Mouse (Mus musculus) embryonic facial prominence, embryonic 11.5 days (tissue): ENCODE data around the gene Shroom3. TPM values are rescaled to one million over a fixed set of nuclear protein-coding genes. Genes with fewer than 3 reads are reported as not detected.

ENCODE experiments used
- ATAC-seq: fragments of 200-750 bp; cut with Nextera tagmentation; replicated peaks from 2 replicates; pipeline ENCODE4 v1.8.0; 2017; ENCODE audit warnings: low read depth; ENCODE audit not compliant: insufficient number of reproducible peaks, low FRiP score, low TSS enrichment
- DNase-seq: peaks from one replicate; pipeline ENCODE4 v3.0.0-alpha.2; 2015; ENCODE audit warnings: low spot score
- H3K27ac ChIP-seq: fragments of 300-500 bp; sonication (generic); replicated peaks from 2 replicates; pipeline ENCODE4 v1.5.1; 2014; ENCODE audit warnings: mild to moderate bottlenecking, low read depth, low read length, control low read depth
- H3K27me3 ChIP-seq: fragments of 300-500 bp; sonication (generic); 2 replicates; pipeline ENCODE4 v1.6.1; 2014; ENCODE audit warnings: mild to moderate bottlenecking, low read length, moderate library complexity, mixed read lengths; ENCODE audit not compliant: control insufficient read depth, insufficient read depth
- H3K36me3 ChIP-seq: fragments of 300-500 bp; sonication (generic); replicated peaks from 2 replicates; pipeline ENCODE4 v1.6.1; 2014; ENCODE audit warnings: low read depth, mild to moderate bottlenecking, low read length, moderate library complexity, mixed read lengths; ENCODE audit not compliant: control insufficient read depth, insufficient read depth
- H3K4me1 ChIP-seq: fragments of 300-500 bp; sonication (generic); 2 replicates; pipeline ENCODE4 v1.6.1; 2014; ENCODE audit warnings: low read length, mixed read lengths; ENCODE audit not compliant: control insufficient read depth, insufficient read depth
- H3K4me2 ChIP-seq: fragments of 300-500 bp; sonication (generic); 2 replicates; pipeline ENCODE4 v1.6.1; 2014; ENCODE audit warnings: low read depth, mild to moderate bottlenecking, control low read depth, low read length, moderate library complexity
- H3K4me3 ChIP-seq: fragments of 300-500 bp; sonication (generic); 2 replicates; pipeline ENCODE4 v1.5.1; 2014; ENCODE audit warnings: low read depth, low read length, control low read depth
- H3K9ac ChIP-seq: fragments of 300-500 bp; sonication (generic); replicated peaks from 2 replicates; pipeline ENCODE4 v1.6.1; 2014; ENCODE audit warnings: mild to moderate bottlenecking, control low read depth, low read length
- H3K9me3 ChIP-seq: fragments of 300-500 bp; sonication (generic); replicated peaks from 2 replicates; pipeline ENCODE4 v1.6.1; 2016; ENCODE audit warnings: mild to moderate bottlenecking, low read length, inconsistent platforms, mixed read lengths; ENCODE audit not compliant: control insufficient read depth
- WGBS: fragments of 180-500 bp; shearing (Covaris S2); extraction: QIAGEN DNeasy Blood & Tissue Kit; methylation state at CpG from one replicate; pipeline ENCODE4 v1.1.7; 2014; 5-methylcytosine and 5-hydroxymethylcytosine counted together
- polyA plus RNA-seq: library from polyadenylated mRNA; unstranded; fragments of >200 nt; fragmentation: Nextera tagmentation; extraction: Ambion mirVana; gene quantifications from 2 replicates; pipeline ENCODE4 v1.2.1, GENCODE M21; 2014

Shroom3 gene
- polyA plus RNA-seq, 1 experiment from 2014 or later, result 2.2 TPM

DNA sequence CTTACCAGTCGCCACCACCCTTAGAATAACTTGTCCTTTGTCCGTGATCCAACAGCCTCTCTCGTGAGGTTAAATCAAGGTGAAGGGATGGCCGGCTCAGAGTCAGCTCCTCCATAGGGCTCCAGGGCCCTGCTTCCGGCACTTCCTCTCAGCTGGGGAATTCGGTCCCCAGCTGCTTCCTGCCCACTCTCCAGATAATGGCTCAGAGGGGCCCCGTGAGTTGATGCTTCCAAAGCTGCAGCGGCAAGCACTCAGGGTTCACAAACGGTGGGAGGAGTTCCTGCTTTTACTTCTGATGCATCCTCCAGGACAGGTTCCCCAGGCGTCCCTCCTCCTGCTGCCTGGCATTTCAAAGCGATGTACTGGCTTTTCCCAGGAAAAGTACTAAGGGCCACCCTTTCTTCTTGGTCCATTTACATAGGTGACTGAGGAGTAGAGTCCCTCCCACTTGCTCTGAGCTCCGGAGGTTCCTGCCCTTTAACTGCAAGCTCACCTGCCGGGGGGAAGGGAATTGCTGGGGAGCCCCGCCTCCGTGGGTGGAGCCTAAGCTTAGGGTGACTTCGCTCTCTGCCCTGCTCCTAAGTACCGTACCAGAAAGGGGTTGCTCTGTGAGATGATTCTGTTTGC lies 241.7 kb downstream of the Shroom3 start:
- H3K27ac ChIP-seq, result no peak overlapping the region
- H3K9ac ChIP-seq, result peak overlapping the region; percentile 18; the same call in 1 of the 2 replicates
- H3K4me2 ChIP-seq, result peak overlapping the region; percentile 34
- no peaks in the 10 kb centered on the region for H3K27me3 ChIP-seq
- H3K4me3 ChIP-seq, result no peak overlapping the region
- 6% methylated on average over 17 of the region's 17 CpGs for WGBS
- no peaks in the 10 kb centered on the region for H3K9me3 ChIP-seq
- ATAC-seq (peak; percentile 61), DNase-seq (peak; percentile 58)
- no peaks in the 10 kb centered on the region for H3K36me3 ChIP-seq
- H3K4me1 ChIP-seq, result peaks cover 6% of the 10 kb centered on the region

DNA sequence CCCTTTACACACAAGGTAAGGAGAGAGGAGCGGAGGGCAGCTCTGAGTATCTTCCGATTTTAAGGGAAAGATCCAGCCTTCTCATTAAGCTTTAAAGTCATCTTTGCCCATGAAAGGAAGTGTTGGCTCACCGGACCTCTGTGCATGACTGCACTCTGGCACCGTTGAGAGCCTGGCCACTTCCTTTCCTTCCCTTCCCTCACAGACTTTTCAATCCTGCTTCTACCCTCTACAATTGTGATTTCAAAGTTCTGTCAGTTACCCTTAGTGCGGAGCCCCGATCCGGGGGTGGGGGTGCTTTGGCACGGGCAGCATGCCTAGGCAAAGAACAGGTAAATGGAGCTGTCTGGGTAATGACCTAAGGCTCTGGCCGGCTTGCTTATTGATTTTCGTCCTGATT lies 244.4 kb downstream of the Shroom3 start:
- no peak overlapping the region for H3K4me2 ChIP-seq
- DNase-seq (no peak), ATAC-seq (no peak)
- H3K4me1 ChIP-seq, result peaks cover 6% of the 10 kb centered on the region
- no peak overlapping the region for H3K27ac ChIP-seq
- H3K9me3 ChIP-seq, result no peaks in the 10 kb centered on the region
- no peaks in the 10 kb centered on the region for H3K27me3 ChIP-seq
- no peak overlapping the region for H3K9ac ChIP-seq
- WGBS, result 87% methylated on average over 10 of the region's 10 CpGs
- no peak overlapping the region for H3K4me3 ChIP-seq
- no peaks in the 10 kb centered on the region for H3K36me3 ChIP-seq

DNA sequence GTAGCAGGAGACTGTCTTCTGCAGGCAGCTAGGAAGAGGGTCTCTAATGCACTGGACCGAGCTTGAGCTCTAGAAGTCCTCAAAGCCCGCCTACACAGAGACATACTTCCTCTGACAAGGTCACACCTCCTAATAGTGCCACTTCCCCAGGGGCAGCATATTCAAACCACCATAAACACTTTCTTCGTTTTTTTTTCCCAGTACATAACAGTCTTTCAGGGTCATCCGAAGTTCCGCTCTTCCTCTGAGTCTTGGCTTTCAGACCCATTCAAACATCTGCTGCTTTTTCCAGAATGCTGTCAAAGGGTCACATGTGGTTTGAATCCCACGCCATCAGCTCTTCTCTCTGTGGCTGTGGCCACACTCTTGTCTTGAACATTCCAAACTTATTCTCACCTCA lies 247.3 kb downstream of the Shroom3 start:
- no peak overlapping the region for H3K9ac ChIP-seq
- peak; percentile 38 for DNase-seq
- H3K9me3 ChIP-seq, result no peaks in the 10 kb centered on the region
- H3K27ac ChIP-seq, result no peak overlapping the region
- H3K4me3 ChIP-seq, result no peak overlapping the region
- 42% methylated on average over 6 of the region's 6 CpGs for WGBS
- no peaks in the 10 kb centered on the region for H3K27me3 ChIP-seq
- no peaks in the 10 kb centered on the region for H3K36me3 ChIP-seq
- no peak overlapping the region for H3K4me2 ChIP-seq
- H3K4me1 ChIP-seq, result no peaks in the 10 kb centered on the region; the same call in 1 of the 2 replicates
- ATAC-seq, result no peak

DNA sequence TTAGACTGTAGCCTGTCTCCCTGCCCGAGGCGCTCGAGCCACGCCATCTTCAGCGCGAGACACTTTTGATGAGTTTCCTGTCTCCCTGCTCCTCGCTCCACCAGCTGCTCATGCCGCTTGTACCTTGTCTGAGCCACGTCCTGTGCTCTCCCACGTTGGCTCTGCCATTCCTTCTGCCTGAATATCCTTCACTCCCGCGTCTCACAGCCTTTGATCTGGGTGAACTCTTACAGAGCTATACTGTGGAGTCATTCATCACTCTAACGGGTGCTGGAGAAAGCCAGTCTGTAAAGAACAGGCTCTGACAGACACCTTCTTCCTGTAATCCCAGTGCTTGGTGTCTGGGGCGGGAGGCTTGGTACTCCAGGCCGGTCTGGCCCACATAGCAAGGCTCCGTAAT lies 248.1 kb downstream of the Shroom3 start:
- 74% methylated on average over 16 of the region's 16 CpGs for WGBS
- no peaks in the 10 kb centered on the region for H3K9me3 ChIP-seq
- H3K4me3 ChIP-seq, result no peak overlapping the region
- no peaks in the 10 kb centered on the region for H3K36me3 ChIP-seq
- no peak overlapping the region for H3K4me2 ChIP-seq
- no peak for DNase-seq
- 0 out of 2 replicates have a peak overlapping the region, but pooled peaks have one; percentile 13 for H3K27ac ChIP-seq
- no peaks in the 10 kb centered on the region; the same call in 1 of the 2 replicates for H3K4me1 ChIP-seq
- no peaks in the 10 kb centered on the region for H3K27me3 ChIP-seq
- ATAC-seq, result no peak
- H3K9ac ChIP-seq, result no peak overlapping the region

DNA sequence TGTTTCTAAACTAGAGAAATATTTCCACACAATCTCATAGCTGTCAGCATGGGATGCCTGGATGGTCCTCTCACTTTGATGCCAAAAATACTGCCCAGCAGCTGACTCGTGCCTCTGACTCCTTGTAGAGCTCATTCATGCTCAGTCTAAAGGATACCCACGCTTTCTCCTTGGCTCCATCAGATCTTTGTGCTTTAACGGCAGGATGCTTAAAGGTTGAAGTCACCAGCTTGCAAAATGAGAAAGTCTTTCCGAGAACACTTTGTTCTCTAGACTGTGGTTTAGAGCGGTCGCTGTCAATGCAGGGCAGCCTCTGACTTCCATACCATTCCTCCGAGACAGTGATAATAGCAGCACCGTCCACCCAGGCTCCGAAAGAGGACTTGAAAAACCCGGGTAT lies 249.8 kb downstream of the Shroom3 start:
- Histone ChIP-seq H3K4me1 (no peaks in the 10 kb centered on the region; the same call in 1 of the 2 replicates), H3K27me3 (no peaks in the 10 kb centered on the region), H3K27ac (no peak overlapping the region), H3K4me3 (no peak overlapping the region), H3K9me3 (no peaks in the 10 kb centered on the region), H3K9ac (no peak overlapping the region), H3K36me3 (no peaks in the 10 kb centered on the region), H3K4me2 (no peak overlapping the region)
- no peak for ATAC-seq
- WGBS, result 81% methylated on average over 10 of the region's 10 CpGs
- DNase-seq, result no peak

DNA sequence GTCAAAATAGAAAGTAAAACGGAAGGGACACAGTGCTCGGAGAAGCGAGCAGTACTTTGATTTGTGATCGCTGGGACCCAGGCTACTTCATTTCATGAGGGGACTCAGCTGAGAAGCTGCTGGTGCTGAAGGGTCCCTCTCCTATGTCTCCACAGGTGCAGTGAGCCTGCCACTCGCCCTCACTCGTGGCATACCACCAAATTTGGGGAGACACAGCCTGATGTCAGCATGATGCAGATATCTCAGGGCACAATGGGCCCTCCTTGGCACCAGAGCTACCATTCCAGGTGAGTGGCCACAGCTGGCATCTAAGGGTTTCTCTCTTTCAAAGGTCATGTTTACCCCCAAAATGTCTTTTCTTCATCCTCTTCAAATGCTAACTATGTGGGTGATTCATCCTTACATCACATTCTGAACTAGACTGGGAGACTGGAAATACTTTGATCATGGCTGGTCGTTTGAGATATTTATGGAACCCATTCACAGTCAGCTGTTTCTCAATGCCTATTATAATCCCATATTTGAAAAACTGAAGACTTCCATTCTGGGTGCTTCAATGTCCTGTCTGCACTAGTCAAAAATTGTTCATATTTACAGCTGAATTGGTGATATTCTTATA lies 250.5 kb downstream of the Shroom3 start:
- DNase-seq, result no peak
- WGBS, result 87% methylated on average over 7 of the region's 7 CpGs
- H3K36me3 ChIP-seq, result no peaks in the 10 kb centered on the region

DNA sequence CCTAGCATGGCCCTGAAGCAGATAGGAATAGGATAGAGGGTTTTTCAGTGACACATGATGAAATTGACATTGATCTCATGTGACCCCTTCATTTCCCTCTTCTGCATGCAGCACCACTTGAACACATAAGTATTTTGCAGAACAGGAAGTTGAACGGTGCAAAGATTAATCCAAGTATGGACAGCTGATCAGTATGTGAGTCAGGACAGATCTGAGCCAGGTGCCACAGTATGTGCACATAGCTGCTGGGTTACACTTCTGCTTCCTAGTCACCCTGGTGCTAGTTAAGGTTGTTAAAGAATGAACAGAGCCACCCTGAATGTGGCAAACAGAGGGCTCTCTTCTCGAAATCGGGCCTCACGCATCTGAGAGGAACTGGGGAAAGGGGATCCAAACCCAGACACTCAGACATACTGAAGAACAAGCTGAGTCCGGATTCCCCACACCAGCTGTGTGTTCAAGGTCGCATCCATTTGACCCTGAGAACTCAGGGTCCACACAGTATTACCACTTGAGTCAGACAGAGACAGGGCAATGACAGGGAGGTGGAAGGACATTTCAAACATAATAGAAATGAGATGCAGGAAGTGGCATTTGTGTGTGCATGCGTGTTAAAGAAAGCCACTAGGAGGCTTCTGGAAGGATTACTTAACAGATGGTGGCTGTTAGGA lies 251.2 kb downstream of the Shroom3 start:
- H3K36me3 ChIP-seq, result no peaks in the 10 kb centered on the region
- no peak for ATAC-seq
- H3K27me3 ChIP-seq, result no peaks in the 10 kb centered on the region
- no peaks in the 10 kb centered on the region for H3K9me3 ChIP-seq
- no peak overlapping the region for H3K9ac ChIP-seq
- DNase-seq, result no peak
- no peaks in the 10 kb centered on the region; the same call in 1 of the 2 replicates for H3K4me1 ChIP-seq
- H3K4me3 ChIP-seq, result no peak overlapping the region
- WGBS, result 72% methylated on average over 7 of the region's 7 CpGs
- no peak overlapping the region for H3K27ac ChIP-seq
- H3K4me2 ChIP-seq, result no peak overlapping the region

More for the DNA sequence above, 250.5 kb downstream of the Shroom3 start:
- Histone ChIP-seq H3K27ac (no peak overlapping the region), H3K4me2 (no peak overlapping the region), H3K4me3 (no peak overlapping the region), H3K4me1 (no peaks in the 10 kb centered on the region; the same call in 1 of the 2 replicates), H3K27me3 (no peaks in the 10 kb centered on the region), H3K9ac (no peak overlapping the region), H3K9me3 (no peaks in the 10 kb centered on the region)
- ATAC-seq, result no peak

DNA sequence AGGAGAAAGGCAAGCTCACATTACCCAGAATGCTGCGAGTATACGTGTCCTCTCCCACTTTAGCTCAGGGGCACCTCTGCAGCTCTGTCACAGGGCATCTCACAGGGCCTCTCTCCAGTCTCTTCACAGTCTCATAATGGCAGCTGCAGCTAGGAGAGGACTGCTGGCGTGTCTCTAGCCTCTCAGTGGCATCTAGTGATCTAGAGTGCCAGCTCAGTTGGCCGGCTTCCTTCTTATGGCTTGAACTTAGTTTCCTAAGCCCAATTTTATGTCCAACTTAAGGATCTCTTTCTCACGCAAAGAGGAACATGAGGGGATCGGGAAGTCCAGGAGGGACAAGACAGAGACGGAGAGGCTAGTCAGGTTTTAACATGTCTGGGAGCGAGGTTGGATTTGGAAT lies 252.6 kb downstream of the Shroom3 start:
- Histone ChIP-seq H3K36me3 (peaks cover 9% of the 10 kb centered on the region), H3K4me3 (no peak overlapping the region), H3K27me3 (no peaks in the 10 kb centered on the region), H3K27ac (no peak overlapping the region), H3K4me2 (no peak overlapping the region), H3K9ac (no peak overlapping the region), H3K4me1 (no peaks in the 10 kb centered on the region; the same call in 1 of the 2 replicates), H3K9me3 (no peaks in the 10 kb centered on the region)
- WGBS, result 85% methylated on average over 8 of the region's 8 CpGs
- no peak for DNase-seq
- no peak for ATAC-seq
